Mouse (Mus musculus) erythroblast, embryonic 14.5 days (primary cell): ENCODE results near the gene Milr1. TPM values are rescaled to one million over a fixed set of nuclear protein-coding genes. Genes with fewer than 3 reads are reported as not detected.
"Not testable (repeated sequence)": the region's sequence is repeated elsewhere in the genome, so short reads cannot be mapped to it uniquely, and the experiment has no call there.

ENCODE experiments used
- H3K27me3 ChIP-seq: 2 replicates; pipeline ENCODE4 v1.6.1; 2012; ENCODE audit warnings: inconsistent platforms; ENCODE audit not compliant: control insufficient read depth
- H3K36me3 ChIP-seq: 2 replicates; pipeline ENCODE4 v1.6.1; 2012; ENCODE audit warnings: mild to moderate bottlenecking, inconsistent platforms; ENCODE audit not compliant: control insufficient read depth
- H3K4me1 ChIP-seq: 2 replicates; pipeline ENCODE4 v1.6.1; 2012; ENCODE audit warnings: inconsistent platforms; ENCODE audit not compliant: control insufficient read depth
- H3K4me3 ChIP-seq: replicated peaks from 2 replicates; pipeline ENCODE3; 2012; ENCODE audit warnings: moderate library complexity, mild to moderate bottlenecking, inconsistent platforms
- H3K9me3 ChIP-seq: 2 replicates; pipeline ENCODE4 v1.6.1; 2012; ENCODE audit warnings: low read length, inconsistent platforms, mixed read lengths; ENCODE audit not compliant: control insufficient read depth
- GATA1 ChIP-seq: IDR thresholded peaks from 2 replicates; pipeline ENCODE4 v1.6.1; 2012; ENCODE audit warnings: low read length, inconsistent platforms, mixed read lengths
- TAL1 ChIP-seq: IDR thresholded peaks from 3 replicates; pipeline ENCODE4 v1.6.1; 2012; ENCODE audit warnings: low read length, inconsistent platforms, mixed read lengths
- polyA plus RNA-seq: library from polyadenylated mRNA; stranded (reverse); fragments of >175 nt; gene quantifications from 2 replicates; pipeline ENCODE4 v1.2.3, GENCODE M21; 2012

Gene Milr1
- polyA plus RNA-seq, 1 experiment, result not detected

DNA sequence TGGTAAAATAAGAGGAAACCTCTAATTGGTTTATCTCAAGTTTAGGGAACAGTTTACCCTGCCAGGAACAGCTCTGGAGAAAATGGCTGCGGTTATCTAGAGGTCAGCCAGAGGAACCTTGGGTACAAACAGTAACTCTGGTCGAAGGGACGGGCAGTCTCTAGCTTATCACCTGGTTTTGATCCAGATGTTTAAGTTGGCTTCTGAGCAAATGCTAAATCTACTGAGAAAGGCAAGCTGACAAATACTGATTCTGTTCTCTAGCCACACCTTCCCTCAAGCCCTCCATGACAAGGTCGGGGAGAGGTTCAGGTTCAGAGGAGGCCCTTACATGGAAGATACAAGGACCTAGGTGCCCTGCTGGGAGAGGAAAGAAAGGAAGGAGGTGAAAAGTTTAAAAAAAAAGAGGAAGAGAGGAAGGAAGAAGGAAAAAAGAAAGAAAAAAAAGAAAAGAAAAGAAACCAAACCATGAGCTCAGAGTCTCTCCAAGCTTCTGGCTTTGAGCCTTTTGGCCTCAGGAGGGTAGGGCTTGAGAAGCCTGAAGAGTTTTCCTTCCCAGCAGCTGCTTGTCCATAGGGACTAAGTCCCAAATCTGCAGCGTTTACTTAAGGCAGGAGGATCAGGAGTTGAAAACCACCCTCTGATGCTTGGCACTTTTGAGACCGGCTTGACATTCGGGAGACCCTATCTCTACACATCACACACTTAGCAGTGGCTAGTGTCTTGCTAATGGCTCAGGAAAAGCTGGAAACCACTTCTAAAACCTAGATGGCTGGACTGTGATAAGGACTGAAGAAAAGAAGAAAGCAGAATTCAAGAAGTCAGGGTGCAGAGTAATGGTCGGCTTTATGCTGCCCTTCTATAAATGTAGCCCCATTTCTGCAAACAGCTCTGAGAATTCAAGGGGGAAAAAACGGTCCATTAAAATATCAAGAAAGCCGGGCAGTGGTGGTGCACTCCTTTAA lies 22.3 kb upstream of the Milr1 start:
- no peak for TF ChIP-seq TAL1
- TF ChIP-seq GATA1, result no peak
- H3K4me1 ChIP-seq, result peaks cover 8% of the 10 kb centered on the region
- H3K9me3 ChIP-seq, result no peaks in the 10 kb centered on the region
- no peak overlapping the region for H3K4me3 ChIP-seq
- H3K36me3 ChIP-seq, result no peaks in the 10 kb centered on the region
- no peaks in the 10 kb centered on the region for H3K27me3 ChIP-seq

DNA sequence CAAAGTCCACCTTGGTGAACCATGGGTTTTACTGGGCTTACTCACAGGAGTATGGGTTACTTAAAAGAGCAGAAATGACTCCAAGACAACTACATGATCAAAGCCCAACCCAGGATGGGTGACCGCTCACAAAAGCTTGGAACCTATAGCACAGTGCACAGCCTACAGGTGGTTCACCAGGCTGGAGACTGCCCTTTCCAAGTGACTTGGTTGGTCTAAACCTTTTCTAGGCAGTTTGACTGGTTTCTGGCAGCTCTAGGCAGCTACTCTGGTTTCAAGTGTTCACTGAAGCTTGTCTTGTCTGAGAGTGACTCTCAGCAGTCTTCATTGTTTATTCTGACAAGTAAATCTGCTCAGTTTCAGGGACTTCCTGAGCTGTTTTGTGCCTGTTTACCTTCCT lies 21.4 kb upstream of the Milr1 start:
- H3K4me3 ChIP-seq, result no peak overlapping the region
- H3K4me1 ChIP-seq, result peaks cover 7% of the 10 kb centered on the region
- H3K9me3 ChIP-seq, result no peaks in the 10 kb centered on the region
- H3K27me3 ChIP-seq, result no peaks in the 10 kb centered on the region
- H3K36me3 ChIP-seq, result no peaks in the 10 kb centered on the region
- TF ChIP-seq TAL1 (no peak), GATA1 (no peak)

DNA sequence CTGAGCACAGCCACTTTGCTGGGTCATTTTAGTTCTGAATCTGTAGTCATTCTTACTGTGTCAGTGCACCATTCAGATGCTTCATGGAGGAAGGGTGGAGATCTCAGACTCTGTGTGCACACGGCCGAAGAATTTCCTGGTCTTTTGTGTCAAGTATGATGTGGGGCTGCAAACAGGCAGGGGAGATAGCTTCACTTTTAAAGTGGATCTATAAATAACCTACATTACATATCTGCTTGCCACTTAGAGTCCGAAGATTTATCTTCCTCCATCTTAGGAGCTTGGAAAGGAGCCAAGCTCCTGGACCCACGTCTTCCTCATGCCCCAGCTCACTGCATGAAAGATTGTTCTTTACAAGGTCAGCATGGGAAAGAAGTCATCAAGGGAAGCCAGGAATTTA lies 20.3 kb upstream of the Milr1 start:
- no peaks in the 10 kb centered on the region for H3K27me3 ChIP-seq
- no peak for TF ChIP-seq TAL1
- TF ChIP-seq GATA1, result no peak
- no peaks in the 10 kb centered on the region for H3K9me3 ChIP-seq
- H3K4me1 ChIP-seq, result peaks cover 7% of the 10 kb centered on the region
- no peaks in the 10 kb centered on the region for H3K36me3 ChIP-seq
- H3K4me3 ChIP-seq, result no peak overlapping the region

DNA sequence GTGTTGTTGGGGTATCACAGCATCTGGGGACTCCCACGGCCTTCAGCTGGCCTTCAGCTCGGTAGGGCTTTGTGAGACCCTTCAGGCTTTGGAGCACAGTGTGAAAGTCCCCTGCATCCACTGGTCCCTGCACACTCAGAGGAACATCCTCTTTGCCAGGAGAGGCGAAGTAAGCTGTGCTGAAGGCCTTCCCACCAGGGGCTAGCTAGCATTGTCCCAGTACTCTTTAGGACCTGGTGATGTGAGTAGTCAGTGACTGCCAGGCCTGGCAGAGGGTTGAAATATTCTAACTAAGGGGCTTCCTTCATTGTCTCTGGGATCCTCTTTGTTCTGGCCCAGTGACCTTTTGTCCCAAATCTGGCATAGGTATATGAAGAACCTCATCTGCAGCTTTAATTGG lies 14.4 kb upstream of the Milr1 start:
- TF ChIP-seq GATA1 (no peak), TAL1 (no peak)

DNA sequence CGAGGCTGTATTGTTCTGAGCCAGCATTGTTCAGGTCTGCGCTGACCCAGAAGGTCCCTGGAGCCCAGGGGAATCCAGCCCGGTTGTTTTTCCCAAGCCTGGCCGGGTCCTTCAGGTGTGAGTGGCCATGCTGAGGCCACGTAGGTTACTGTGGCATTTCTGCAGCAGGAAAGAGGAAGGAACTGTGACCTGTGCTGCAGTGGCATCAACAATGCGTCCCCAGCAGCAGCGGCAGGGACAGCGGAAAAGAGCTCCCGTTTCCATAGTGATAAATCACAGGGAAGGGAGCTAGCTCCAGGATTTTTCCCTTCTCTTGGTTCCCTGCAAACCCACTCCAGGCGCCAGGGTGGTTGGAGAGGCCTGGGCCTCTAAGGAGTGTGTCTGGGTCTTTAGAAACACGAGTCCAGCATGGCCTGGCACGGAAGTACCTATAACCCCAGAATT lies 13.8 kb upstream of the Milr1 start:
- TF ChIP-seq GATA1 (no peak), TAL1 (no peak)
- Histone ChIP-seq H3K27me3 (no peaks in the 10 kb centered on the region), H3K9me3 (no peaks in the 10 kb centered on the region), H3K4me3 (no peak overlapping the region), H3K4me1 (no peaks in the 10 kb centered on the region), H3K36me3 (no peaks in the 10 kb centered on the region)

More for the DNA sequence above, 14.4 kb upstream of the Milr1 start:
- no peaks in the 10 kb centered on the region for H3K9me3 ChIP-seq
- H3K4me3 ChIP-seq, result no peak overlapping the region
- no peaks in the 10 kb centered on the region for H3K27me3 ChIP-seq
- no peaks in the 10 kb centered on the region for H3K36me3 ChIP-seq
- H3K4me1 ChIP-seq, result no peaks in the 10 kb centered on the region

DNA sequence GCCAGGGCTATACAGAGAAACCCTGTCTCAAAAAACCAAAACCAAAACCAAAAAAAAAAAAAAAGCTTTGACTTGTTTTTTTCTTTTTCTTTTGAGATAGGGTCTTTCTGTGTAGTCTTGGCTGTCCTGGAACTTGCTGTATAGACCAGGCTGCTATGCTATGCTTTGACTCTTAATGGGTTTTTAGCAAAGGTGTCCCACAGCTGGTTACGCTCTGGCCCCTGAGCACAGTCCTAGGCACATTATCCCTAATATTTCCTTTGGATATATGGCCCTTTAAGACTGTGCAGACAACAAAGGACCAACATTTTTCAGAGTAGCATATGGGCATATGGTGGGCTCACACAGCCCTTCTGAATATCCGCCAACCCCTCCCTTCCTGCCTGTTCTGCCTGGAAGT lies 11.9 kb upstream of the Milr1 start:
- H3K27me3 ChIP-seq, result no peaks in the 10 kb centered on the region
- no peak for TF ChIP-seq TAL1
- no peak for TF ChIP-seq GATA1
- no peaks in the 10 kb centered on the region for H3K36me3 ChIP-seq
- no peaks in the 10 kb centered on the region for H3K4me1 ChIP-seq
- H3K4me3 ChIP-seq, result no peak overlapping the region
- H3K9me3 ChIP-seq, result no peaks in the 10 kb centered on the region

DNA sequence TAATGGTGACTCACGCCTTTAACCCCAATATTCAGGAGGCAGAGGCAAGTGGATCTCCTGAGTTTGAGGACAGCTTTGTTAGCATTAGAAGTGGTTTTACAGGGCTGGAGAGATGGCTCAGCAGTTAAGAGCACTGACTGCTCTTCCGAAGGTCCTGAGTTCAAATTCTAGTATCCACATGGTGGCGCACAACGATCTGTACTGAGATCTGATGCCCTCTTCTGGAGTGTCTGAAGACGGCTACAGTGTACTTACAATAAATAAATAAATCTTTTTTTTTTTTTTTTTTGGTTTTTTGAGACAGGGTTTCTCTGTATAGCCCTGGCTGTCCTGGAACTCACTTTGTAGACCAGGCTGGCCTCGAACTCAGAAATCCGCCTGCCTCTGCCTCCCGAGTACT lies 10.3 kb upstream of the Milr1 start:
- not testable (repeated sequence) for H3K4me1 ChIP-seq, H3K36me3 ChIP-seq, H3K27me3 ChIP-seq, H3K9me3 ChIP-seq, H3K4me3 ChIP-seq

DNA sequence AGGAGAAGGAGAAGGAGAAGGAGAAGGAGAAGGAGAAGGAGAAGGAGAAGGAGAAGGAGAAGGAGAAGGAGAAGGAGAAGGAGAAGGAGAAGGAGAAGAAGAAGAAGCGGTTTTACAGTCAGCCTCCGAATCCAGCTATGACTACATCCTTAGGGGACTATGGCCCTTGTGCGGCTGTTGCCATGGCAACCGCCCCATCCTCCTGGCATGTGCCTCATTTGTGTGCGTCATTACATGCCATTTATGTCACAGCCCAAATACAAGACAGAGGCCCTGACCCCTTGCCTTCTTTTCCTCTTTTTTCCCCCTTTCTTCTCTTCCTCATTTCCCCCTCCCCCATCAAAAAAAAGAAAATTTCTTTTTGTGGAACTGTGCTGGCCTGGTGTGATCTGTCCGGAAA lies 9.8 kb upstream of the Milr1 start:
- Histone ChIP-seq H3K9me3 (no peaks in the 10 kb centered on the region), H3K4me1 (no peaks in the 10 kb centered on the region), H3K27me3 (no peaks in the 10 kb centered on the region), H3K36me3 (no peaks in the 10 kb centered on the region), H3K4me3 (no peak overlapping the region)
- no peak for TF ChIP-seq GATA1
- no peak for TF ChIP-seq TAL1

DNA sequence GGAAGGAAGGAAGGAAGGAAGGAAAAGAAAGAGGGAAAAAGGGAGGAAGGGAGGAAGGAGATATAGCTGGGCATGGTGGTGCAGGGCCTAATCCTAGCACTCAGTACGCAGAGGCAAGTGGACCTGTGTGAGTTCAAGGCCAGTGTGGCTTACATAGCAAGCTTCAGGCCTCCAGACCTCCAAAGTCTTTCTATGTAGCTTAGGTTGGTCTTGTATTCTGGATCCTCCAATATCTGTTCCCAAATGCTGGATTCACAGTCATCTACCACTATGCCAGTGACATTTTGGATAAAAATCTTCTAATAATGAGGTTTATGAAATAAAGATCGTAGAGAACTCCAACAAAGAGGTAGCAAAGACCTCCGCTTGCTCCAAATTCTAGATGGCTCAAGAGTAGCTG lies 9.2 kb upstream of the Milr1 start:
- no peaks in the 10 kb centered on the region for H3K36me3 ChIP-seq
- no peaks in the 10 kb centered on the region for H3K9me3 ChIP-seq
- H3K4me1 ChIP-seq, result no peaks in the 10 kb centered on the region
- no peak overlapping the region for H3K4me3 ChIP-seq
- no peaks in the 10 kb centered on the region for H3K27me3 ChIP-seq
- no peak for TF ChIP-seq TAL1
- TF ChIP-seq GATA1, result no peak

DNA sequence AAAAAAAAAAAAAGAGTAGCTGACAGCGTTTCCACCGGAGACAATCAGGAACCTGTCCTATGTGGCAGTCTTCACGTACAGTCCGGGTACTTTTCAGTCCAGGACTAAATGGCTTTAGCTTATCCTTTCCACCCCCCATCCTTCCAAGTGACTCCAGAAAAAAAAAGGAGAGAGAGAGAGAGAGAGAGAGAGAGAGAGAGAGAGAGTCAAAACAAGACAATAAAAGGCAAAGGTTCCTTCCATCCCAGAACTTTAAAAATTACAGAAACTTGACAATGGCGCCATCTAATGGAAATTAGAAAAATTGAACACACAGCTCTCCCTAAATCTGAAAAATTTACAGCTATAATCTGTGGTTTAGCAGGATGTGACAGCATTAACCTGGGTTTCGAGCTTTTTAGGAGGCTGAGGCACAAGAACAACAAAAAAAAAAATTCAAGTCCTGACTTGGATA lies 8.6 kb upstream of the Milr1 start:
- Histone ChIP-seq H3K36me3 (no peaks in the 10 kb centered on the region), H3K4me1 (no peaks in the 10 kb centered on the region), H3K9me3 (no peaks in the 10 kb centered on the region), H3K27me3 (no peaks in the 10 kb centered on the region), H3K4me3 (no peak overlapping the region)
- TF ChIP-seq TAL1 (no peak), GATA1 (no peak)
